Mouse (Mus musculus) olfactory bulb, adult 2 months (tissue): ENCODE measurements around the gene Lgi2. TPM values are rescaled to one million over a fixed set of nuclear protein-coding genes. Genes with fewer than 3 reads are reported as not detected.

Experiments used
- H3K27ac ChIP-seq: fragments of 200-500 bp; 2 replicates; pipeline ENCODE4 v1.5.1; 2012; ENCODE audit warnings: low read depth, low read length; ENCODE audit not compliant: insufficient read depth
- H3K4me1 ChIP-seq: fragments of 200-500 bp; 2 replicates; pipeline ENCODE4 v1.6.1; 2012; ENCODE audit warnings: low read length; ENCODE audit not compliant: control insufficient read depth, insufficient read depth
- H3K4me3 ChIP-seq: fragments of 200-500 bp; 2 replicates; pipeline ENCODE4 v1.5.1; 2012; ENCODE audit warnings: mild to moderate bottlenecking, low read depth, low read length, moderate library complexity; ENCODE audit not compliant: insufficient read depth
- CTCF ChIP-seq: fragments of 200-500 bp; IDR thresholded peaks from 2 replicates; pipeline ENCODE4 v1.5.1; 2012; ENCODE audit warnings: low read depth, mild to moderate bottlenecking, low read length, moderate library complexity; ENCODE audit not compliant: insufficient read depth
- POLR2A ChIP-seq: fragments of 200-500 bp; IDR thresholded peaks from 2 replicates; pipeline ENCODE4 v1.6.1; 2012; ENCODE audit warnings: mild to moderate bottlenecking, low read depth, low read length, moderate library complexity; ENCODE audit not compliant: insufficient read depth
- WGBS: fragments of 180-500 bp; shearing (Covaris S2); methylation state at CpG from one replicate; pipeline ENCODE4 v1.1.7; 2018; 5-methylcytosine and 5-hydroxymethylcytosine counted together
- polyA plus RNA-seq: library from polyadenylated mRNA; stranded (reverse); fragments of >200 nt; gene quantifications from 2 replicates; pipeline ENCODE4 v1.2.4, GENCODE M21; 2012; ENCODE audit warnings: low replicate concordance; ENCODE audit not compliant: missing spikeins, insufficient read depth, insufficient read length

Gene Lgi2
- polyA plus RNA-seq, 1 experiment = not detected

DNA sequence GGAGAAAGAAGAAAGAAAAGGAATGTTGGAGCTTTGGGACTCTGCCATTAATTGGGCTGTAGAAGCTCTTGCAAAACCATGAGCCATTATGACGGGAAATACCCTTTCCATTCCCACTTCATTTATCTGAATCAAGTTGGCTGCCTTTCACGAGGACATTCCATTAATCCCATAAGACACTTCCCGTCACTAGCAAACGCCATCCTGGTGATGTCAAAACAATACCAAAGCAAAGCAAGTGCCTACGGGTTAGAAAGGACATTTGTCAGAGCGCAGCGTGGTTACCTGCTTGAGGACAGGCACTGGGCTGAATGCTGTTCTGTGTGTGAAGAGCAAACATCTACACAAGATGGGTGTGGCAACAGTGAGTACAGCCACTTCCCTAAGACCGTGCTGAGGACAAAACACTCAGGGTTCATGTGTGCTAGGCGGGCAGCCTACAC lies 21.1 kb upstream of the Lgi2 start:
- Histone ChIP-seq H3K4me3 (no peak overlapping the region), H3K4me1 (no peaks in the 10 kb centered on the region), H3K27ac (no peak overlapping the region)
- TF ChIP-seq POLR2A (no peak), CTCF (no peak)
- 69% methylated on average over 9 of the region's 9 CpGs for WGBS

DNA sequence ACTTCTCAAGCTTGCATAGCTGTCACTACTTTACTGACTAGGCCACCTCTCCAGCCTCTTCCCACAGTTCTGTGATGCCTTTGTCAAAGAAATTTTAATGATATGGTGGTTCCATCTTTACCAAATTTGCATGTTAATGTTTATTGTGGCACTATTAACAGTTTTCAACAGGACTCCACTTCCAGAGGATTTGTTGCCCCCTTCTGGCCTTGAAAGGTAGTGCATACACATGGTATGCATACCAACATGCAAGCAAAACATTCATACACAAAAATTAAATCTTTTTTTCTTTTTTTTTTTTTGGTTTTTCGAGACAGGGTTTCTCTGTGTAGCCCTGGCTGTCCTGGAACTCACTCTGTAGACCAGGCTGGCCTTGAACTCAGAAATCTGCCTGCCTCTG lies 6.3 kb upstream of the Lgi2 start:
- WGBS = 27% methylated on average over 1 of the region's 1 CpGs
- H3K4me3 ChIP-seq = no peak overlapping the region
- peaks cover 2% of the 10 kb centered on the region; the same call in 1 of the 2 replicates for H3K4me1 ChIP-seq
- H3K27ac ChIP-seq = no peak overlapping the region
- TF ChIP-seq POLR2A = no peak
- no peak for TF ChIP-seq CTCF

DNA sequence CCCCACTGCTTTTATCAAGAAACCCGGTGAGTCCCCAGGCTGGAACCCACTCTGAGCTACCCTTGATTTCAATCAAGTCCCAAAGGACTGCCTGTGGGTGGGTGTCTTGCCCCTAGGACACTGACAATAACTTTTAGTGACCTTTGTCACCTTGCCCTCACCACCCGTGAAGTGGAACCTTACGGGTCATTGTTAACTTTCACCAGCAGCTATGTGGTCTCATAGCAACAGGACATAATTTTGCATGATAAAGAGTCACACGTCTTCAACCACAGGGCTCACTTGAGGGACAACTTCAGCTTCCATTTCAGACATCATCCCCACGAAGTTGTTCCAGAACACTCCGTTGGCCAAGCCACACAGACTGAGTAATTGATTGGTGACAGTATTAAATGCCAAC lies 4.5 kb upstream of the Lgi2 start:
- WGBS = 57% methylated on average over 6 of the region's 6 CpGs
- Histone ChIP-seq H3K27ac (no peak overlapping the region), H3K4me3 (no peak overlapping the region), H3K4me1 (peaks cover 3% of the 10 kb centered on the region; the same call in 1 of the 2 replicates)
- TF ChIP-seq POLR2A (no peak), CTCF (no peak)

DNA sequence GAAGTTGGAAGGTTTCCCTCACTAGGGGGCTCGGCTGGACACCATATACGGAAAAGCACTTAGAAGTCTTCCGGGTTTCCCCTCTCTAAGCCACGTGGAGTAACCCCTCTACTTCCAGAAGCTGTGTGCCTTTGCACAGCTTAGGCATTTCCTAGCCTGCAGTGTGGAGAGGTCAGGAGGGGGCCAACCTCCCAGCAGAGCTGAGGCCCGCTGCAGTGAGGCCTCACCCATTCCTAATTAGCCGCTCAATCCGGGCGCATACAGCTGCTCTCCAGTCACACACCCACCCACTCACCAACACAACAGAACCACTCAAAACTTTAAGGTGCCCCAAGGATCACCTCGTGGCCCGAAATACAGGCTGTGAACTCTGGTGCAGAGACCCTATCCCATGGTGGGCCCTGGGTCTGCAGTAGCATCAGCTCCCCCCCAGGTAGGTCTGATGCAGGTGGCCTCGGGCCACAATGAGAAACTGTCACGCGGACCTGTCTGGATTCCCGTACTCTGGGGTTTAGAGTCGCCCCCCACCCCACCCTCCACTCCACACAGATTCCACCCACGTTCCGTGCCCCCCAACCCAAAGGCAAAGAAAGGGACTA lies 949 bp downstream of the Lgi2 start:
- 7% methylated on average over 17 of the region's 17 CpGs for WGBS
- Histone ChIP-seq H3K27ac (no peak overlapping the region), H3K4me3 (peak overlapping the region; percentile 67), H3K4me1 (peaks cover 14% of the 10 kb centered on the region)
- no peak for TF ChIP-seq CTCF
- TF ChIP-seq POLR2A = no peak

DNA sequence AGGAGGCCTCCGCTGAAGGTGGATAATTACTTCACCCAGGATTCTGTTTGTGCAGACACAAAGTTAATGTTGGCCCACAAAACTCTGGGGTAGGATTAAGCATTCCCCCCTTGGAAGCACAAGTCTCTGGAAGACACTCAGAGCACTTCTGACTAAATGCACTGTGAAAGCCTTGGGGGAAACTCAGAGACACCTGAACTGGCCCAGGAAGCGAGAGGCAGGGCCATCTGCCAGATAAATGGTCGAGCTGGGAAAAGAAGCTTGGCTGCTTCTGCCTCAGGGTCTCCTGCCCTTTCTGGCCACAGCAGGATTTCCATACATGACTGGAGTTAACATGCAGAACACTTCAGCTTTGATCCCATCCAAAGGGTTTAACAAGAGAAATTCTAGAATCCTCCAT lies 1.9 kb downstream of the Lgi2 start:
- WGBS = 68% methylated on average over 3 of the region's 3 CpGs
- Histone ChIP-seq H3K4me3 (no peak overlapping the region), H3K4me1 (peaks cover 12% of the 10 kb centered on the region), H3K27ac (no peak overlapping the region)
- TF ChIP-seq POLR2A (no peak), CTCF (no peak)

DNA sequence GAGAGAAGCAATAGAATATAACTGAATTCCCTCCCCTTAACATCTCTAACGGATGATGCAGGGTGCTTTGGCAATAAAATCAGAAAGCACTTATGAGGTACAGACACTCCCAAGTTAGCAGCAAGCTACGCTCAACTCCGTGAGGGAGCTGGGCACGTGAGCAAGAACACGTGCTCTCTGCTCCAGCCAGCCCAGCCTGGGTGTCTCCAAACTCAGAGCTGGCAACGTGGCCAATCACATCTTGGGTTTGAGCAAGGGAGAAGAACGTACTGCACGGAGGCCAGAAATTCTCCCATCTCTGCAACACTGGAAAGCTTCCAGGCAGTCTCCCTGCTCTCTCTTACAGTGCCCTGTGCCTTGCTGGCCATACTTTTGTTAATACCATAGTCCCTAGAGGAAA lies 6.0 kb downstream of the Lgi2 start:
- Histone ChIP-seq H3K4me1 (peaks cover 5% of the 10 kb centered on the region), H3K4me3 (no peak overlapping the region), H3K27ac (no peak overlapping the region)
- TF ChIP-seq CTCF (no peak), POLR2A (no peak)
- 60% methylated on average over 8 of the region's 8 CpGs for WGBS

DNA sequence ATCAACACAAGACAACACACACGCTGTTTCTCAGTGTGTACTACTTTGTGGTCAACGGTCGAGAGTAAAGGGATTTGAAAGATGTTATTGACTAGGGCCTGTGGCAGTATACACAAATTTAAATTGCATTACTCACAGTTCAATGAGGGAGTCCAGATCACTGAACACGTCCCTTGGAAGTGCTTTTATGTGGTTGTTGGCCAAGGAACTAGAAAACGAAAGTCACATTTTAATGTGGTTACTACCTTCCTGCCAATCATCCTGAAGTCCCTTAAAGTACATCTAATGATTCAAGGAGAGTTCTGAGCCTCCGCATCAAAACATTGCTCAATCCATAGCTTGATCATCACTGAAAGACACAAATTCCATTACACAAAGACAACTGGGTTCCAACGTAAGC lies 10.7 kb downstream of the Lgi2 start:
- no peak overlapping the region for H3K4me3 ChIP-seq
- H3K4me1 ChIP-seq = no peaks in the 10 kb centered on the region
- H3K27ac ChIP-seq = no peak overlapping the region
- WGBS = 72% methylated on average over 7 of the region's 7 CpGs
- no peak for TF ChIP-seq CTCF
- TF ChIP-seq POLR2A = no peak

DNA sequence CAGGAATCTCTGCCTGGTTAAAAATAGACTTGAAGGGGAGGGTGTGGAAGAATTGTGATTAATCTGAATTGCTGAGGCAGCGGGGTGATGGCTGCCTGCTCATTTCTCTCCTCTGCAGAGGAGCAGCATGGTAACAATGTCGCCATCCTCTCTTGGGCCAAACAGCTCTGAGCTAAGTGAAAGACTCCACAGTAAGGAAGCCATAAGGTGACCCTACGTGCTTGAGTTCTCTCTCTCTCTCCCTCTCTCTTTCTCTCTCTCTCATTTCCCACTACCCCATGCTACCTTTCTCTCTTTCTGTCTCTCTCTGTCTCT lies 15.0 kb downstream of the Lgi2 start:
- no peaks in the 10 kb centered on the region for H3K4me1 ChIP-seq
- WGBS = 68% methylated on average over 3 of the region's 3 CpGs
- H3K4me3 ChIP-seq = no peak overlapping the region
- no peak for TF ChIP-seq POLR2A
- no peak for TF ChIP-seq CTCF
- no peak overlapping the region for H3K27ac ChIP-seq

DNA sequence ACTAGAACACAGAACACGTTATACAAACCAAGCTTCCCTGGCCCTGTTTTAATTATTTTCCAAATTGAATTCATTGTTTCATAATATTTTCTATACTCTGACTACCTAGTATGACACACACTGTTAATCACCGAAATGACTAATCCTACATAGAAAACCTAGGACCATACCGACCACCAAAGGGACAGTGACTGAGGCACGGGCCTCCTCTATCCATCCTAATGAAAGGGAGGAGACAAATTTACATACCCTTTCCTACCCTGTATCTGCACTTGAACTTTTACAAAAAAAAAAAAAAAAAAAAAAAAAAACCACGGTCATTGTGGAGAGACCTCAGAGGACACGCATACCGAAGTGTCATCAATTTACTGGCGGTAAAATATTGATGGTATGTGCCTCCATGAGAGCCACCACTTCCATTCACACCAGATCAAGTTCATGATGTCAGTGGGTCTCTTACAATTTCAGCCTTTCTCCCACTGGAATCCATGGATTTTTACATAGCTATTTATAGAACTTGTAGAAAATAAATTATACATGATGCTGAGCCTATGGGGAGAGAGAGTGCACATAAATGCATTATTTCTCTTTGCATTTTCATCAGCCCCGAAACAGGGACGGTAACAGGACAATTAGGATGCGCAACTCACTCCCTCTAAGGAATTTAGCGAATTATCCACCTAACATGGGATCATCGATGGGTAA lies 15.5 kb downstream of the Lgi2 start:
- Histone ChIP-seq H3K4me3 (no peak overlapping the region), H3K27ac (no peak overlapping the region), H3K4me1 (no peaks in the 10 kb centered on the region)
- WGBS = 77% methylated on average over 13 of the region's 13 CpGs
- TF ChIP-seq POLR2A (no peak), CTCF (no peak)
